Mouse (Mus musculus) neural tube, embryonic 15.5 days (tissue): ENCODE data around the gene Mark1. TPM values are rescaled to one million over a fixed set of nuclear protein-coding genes. Genes with fewer than 3 reads are reported as not detected.

Source experiments
- ATAC-seq: fragments of 200-750 bp; cut with Nextera tagmentation; 2 replicates; pipeline ENCODE4 v1.8.0; 2017; ENCODE audit warnings: mild to moderate bottlenecking, moderate TSS enrichment, moderate library complexity; ENCODE audit not compliant: low FRiP score
- H3K27ac ChIP-seq: fragments of 300-500 bp; sonication (generic); replicated peaks from 2 replicates; pipeline ENCODE4 v1.5.1; 2015; ENCODE audit warnings: mild to moderate bottlenecking, inconsistent platforms
- H3K27me3 ChIP-seq: fragments of 300-500 bp; sonication (generic); replicated peaks from 2 replicates; pipeline ENCODE4 v1.6.1; 2015; ENCODE audit warnings: inconsistent platforms
- H3K36me3 ChIP-seq: fragments of 300-500 bp; sonication (generic); 2 replicates; pipeline ENCODE4 v1.6.1; 2015; ENCODE audit warnings: inconsistent platforms
- H3K4me1 ChIP-seq: fragments of 300-500 bp; sonication (generic); 2 replicates; pipeline ENCODE4 v1.6.1; 2015; ENCODE audit warnings: inconsistent platforms
- H3K4me2 ChIP-seq: fragments of 300-500 bp; sonication (generic); 2 replicates; pipeline ENCODE4 v1.6.1; 2015; ENCODE audit warnings: inconsistent platforms, mild to moderate bottlenecking, moderate library complexity
- H3K4me3 ChIP-seq: fragments of 300-500 bp; sonication (generic); replicated peaks from 2 replicates; pipeline ENCODE4 v1.5.1; 2015; ENCODE audit warnings: mild to moderate bottlenecking, inconsistent platforms
- H3K9ac ChIP-seq: fragments of 300-500 bp; sonication (generic); replicated peaks from 2 replicates; pipeline ENCODE4 v1.6.1; 2015; ENCODE audit warnings: mild to moderate bottlenecking, inconsistent platforms
- H3K9me3 ChIP-seq: fragments of 300-500 bp; sonication (generic); replicated peaks from 2 replicates; pipeline ENCODE4 v1.6.1; 2016; ENCODE audit warnings: inconsistent platforms
- WGBS: fragments of 180-500 bp; shearing (Covaris S2); methylation state at CpG from one replicate; pipeline ENCODE4 v1.1.7; 2015; ENCODE audit warnings: mixed read lengths; 5-methylcytosine and 5-hydroxymethylcytosine counted together
- polyA plus RNA-seq: library from polyadenylated mRNA; unstranded; fragments of >200 nt; fragmentation: Nextera tagmentation; extraction: Ambion mirVana; gene quantifications from 2 replicates; pipeline ENCODE4 v1.2.1, GENCODE M21; 2015

The Mark1 gene
- polyA plus RNA-seq = 11.0 and 13.5 TPM in 2 replicates

- Histone ChIP-seq H3K4me3 (peak within 1 kb of the TSS; percentile 85), H3K4me2 (peak within 1 kb of the TSS; percentile 68), H3K36me3 (no peaks in the 10 kb centered on the region), H3K4me1 (peaks cover 28% of the 10 kb centered on the region), H3K27me3 (no peaks in the 10 kb centered on the region), H3K9ac (peak within 1 kb of the TSS; percentile 94), H3K9me3 (no peaks in the 10 kb centered on the region), H3K27ac (peak within 1 kb of the TSS; percentile 94)
- under 1% methylated on average over 71 of the region's 88 CpGs for WGBS
- ATAC-seq = peak; percentile 43
These were observed at the start of gene Mark1 for GRCm38 (mm10) chr1:184999071-184999750. Gene Mark1 (minus strand): TSS chr1:184999570.

GRCm38 (mm10) chr1:185047516-185048247 is 48.3 kb upstream of the Mark1 start:
- Histone ChIP-seq H3K4me1 (no peaks in the 10 kb centered on the region), H3K4me3 (no peak overlapping the region), H3K27ac (no peak overlapping the region), H3K9ac (no peak overlapping the region), H3K9me3 (no peaks in the 10 kb centered on the region), H3K36me3 (no peaks in the 10 kb centered on the region), H3K27me3 (no peaks in the 10 kb centered on the region), H3K4me2 (no peak overlapping the region)
- 67% methylated on average over 12 of the region's 12 CpGs for WGBS
- ATAC-seq = no peak

- Histone ChIP-seq H3K4me1 (no peaks in the 10 kb centered on the region), H3K27me3 (no peaks in the 10 kb centered on the region), H3K27ac (no peak overlapping the region), H3K36me3 (no peaks in the 10 kb centered on the region), H3K4me3 (no peak overlapping the region), H3K4me2 (no peak overlapping the region), H3K9ac (no peak overlapping the region), H3K9me3 (no peaks in the 10 kb centered on the region)
- 96% methylated on average over 8 of the region's 8 CpGs for WGBS
- no peak for ATAC-seq
These were observed 47.1 kb upstream of the Mark1 start for GRCm38 (mm10) chr1:185046513-185046912.

- H3K4me2 ChIP-seq = no peak overlapping the region
- ATAC-seq = no peak
- WGBS = 70% methylated on average over 7 of the region's 7 CpGs
These were observed 38.9 kb upstream of the Mark1 start for GRCm38 (mm10) chr1:185038183-185038686.

GRCm38 (mm10) chr1:185030565-185030964 is 31.2 kb upstream of the Mark1 start:
- WGBS = 86% methylated on average over 10 of the region's 10 CpGs
- Histone ChIP-seq H3K9me3 (no peaks in the 10 kb centered on the region), H3K4me3 (no peak overlapping the region), H3K27ac (no peak overlapping the region), H3K4me1 (no peaks in the 10 kb centered on the region), H3K27me3 (no peaks in the 10 kb centered on the region), H3K36me3 (no peaks in the 10 kb centered on the region), H3K4me2 (no peak overlapping the region), H3K9ac (no peak overlapping the region)
- ATAC-seq = no peak

More at GRCm38 (mm10) chr1:185038183-185038686, 38.9 kb upstream of the Mark1 start:
- no peak overlapping the region for H3K4me3 ChIP-seq
- H3K27ac ChIP-seq = no peak overlapping the region
- H3K9ac ChIP-seq = no peak overlapping the region
- no peaks in the 10 kb centered on the region for H3K9me3 ChIP-seq
- no peaks in the 10 kb centered on the region for H3K4me1 ChIP-seq
- H3K27me3 ChIP-seq = no peaks in the 10 kb centered on the region
- H3K36me3 ChIP-seq = no peaks in the 10 kb centered on the region

- 0 out of 2 replicates have a peak overlapping the region, but pooled peaks have one; percentile 18 for H3K27ac ChIP-seq
- no peak overlapping the region for H3K9ac ChIP-seq
- no peak for ATAC-seq
These were observed 21.2 kb upstream of the Mark1 start for GRCm38 (mm10) chr1:185020429-185021168.

GRCm38 (mm10) chr1:185012566-185012965 is 13.2 kb upstream of the Mark1 start:
- H3K4me3 ChIP-seq = no peak overlapping the region
- no peaks in the 10 kb centered on the region for H3K27me3 ChIP-seq
- no peak overlapping the region for H3K4me2 ChIP-seq
- no peak overlapping the region for H3K9ac ChIP-seq
- no peak for ATAC-seq
- no peak overlapping the region for H3K27ac ChIP-seq
- no peaks in the 10 kb centered on the region for H3K4me1 ChIP-seq
- 84% methylated on average over 3 of the region's 3 CpGs for WGBS
- no peaks in the 10 kb centered on the region for H3K36me3 ChIP-seq
- H3K9me3 ChIP-seq = no peaks in the 10 kb centered on the region

More at GRCm38 (mm10) chr1:185020429-185021168, 21.2 kb upstream of the Mark1 start:
- 57% methylated on average over 13 of the region's 13 CpGs for WGBS
- Histone ChIP-seq H3K4me1 (peaks cover 9% of the 10 kb centered on the region), H3K4me2 (no peak overlapping the region), H3K9me3 (no peaks in the 10 kb centered on the region), H3K4me3 (no peak overlapping the region), H3K27me3 (no peaks in the 10 kb centered on the region), H3K36me3 (no peaks in the 10 kb centered on the region)

- no peak overlapping the region for H3K4me3 ChIP-seq
- H3K27me3 ChIP-seq = no peaks in the 10 kb centered on the region
- H3K27ac ChIP-seq = no peak overlapping the region
- 92% methylated on average over 5 of the region's 5 CpGs for WGBS
- ATAC-seq = no peak
- no peak overlapping the region for H3K9ac ChIP-seq
- H3K36me3 ChIP-seq = no peaks in the 10 kb centered on the region
- no peaks in the 10 kb centered on the region for H3K4me1 ChIP-seq
- no peak overlapping the region for H3K4me2 ChIP-seq
- no peaks in the 10 kb centered on the region for H3K9me3 ChIP-seq
These were observed 7.7 kb upstream of the Mark1 start for GRCm38 (mm10) chr1:185007066-185007465.

GRCm38 (mm10) chr1:184999780-185000599 is 620 bp upstream of the Mark1 start:
- no peaks in the 10 kb centered on the region for H3K36me3 ChIP-seq
- H3K27ac ChIP-seq = peak overlapping the region; percentile 94
- peak overlapping the region; percentile 68 for H3K4me2 ChIP-seq
- H3K4me3 ChIP-seq = peak overlapping the region; percentile 85
- H3K9me3 ChIP-seq = no peaks in the 10 kb centered on the region
- under 1% methylated on average over 37 of the region's 65 CpGs for WGBS
- H3K27me3 ChIP-seq = no peaks in the 10 kb centered on the region
- H3K9ac ChIP-seq = peak overlapping the region; percentile 94
- H3K4me1 ChIP-seq = peaks cover 28% of the 10 kb centered on the region
- peak; percentile 81 for ATAC-seq

GRCm38 (mm10) chr1:184998631-184999030 is 739 bp downstream of the Mark1 start:
- no peaks in the 10 kb centered on the region for H3K36me3 ChIP-seq
- H3K4me1 ChIP-seq = peaks cover 31% of the 10 kb centered on the region
- WGBS = 8% methylated on average over 2 of the region's 2 CpGs
- H3K27me3 ChIP-seq = no peaks in the 10 kb centered on the region
- H3K4me3 ChIP-seq = peak overlapping the region; percentile 85
- peak overlapping the region; percentile 94 for H3K9ac ChIP-seq
- no peak; the same call in 1 of the 2 replicates for ATAC-seq
- H3K9me3 ChIP-seq = no peaks in the 10 kb centered on the region
- peak overlapping the region; percentile 94 for H3K27ac ChIP-seq
- peak overlapping the region; percentile 68 for H3K4me2 ChIP-seq

GRCm38 (mm10) chr1:184998161-184998560 is 1.2 kb downstream of the Mark1 start:
- Histone ChIP-seq H3K9me3 (no peaks in the 10 kb centered on the region), H3K9ac (peak overlapping the region; percentile 94), H3K4me2 (peak overlapping the region; percentile 68), H3K27me3 (no peaks in the 10 kb centered on the region), H3K27ac (peak overlapping the region; percentile 94), H3K4me1 (peaks cover 32% of the 10 kb centered on the region), H3K4me3 (peak overlapping the region; percentile 85), H3K36me3 (no peaks in the 10 kb centered on the region)
- ATAC-seq = no peak
- WGBS = 12% methylated on average over 9 of the region's 9 CpGs
